Mouse (Mus musculus) neutrophil, adult 59 days (primary cell): ENCODE data around the gene Eif3f. TPM values are rescaled to one million over a fixed set of nuclear protein-coding genes. Genes with fewer than 3 reads are reported as not detected.

Source experiments
- total RNA-seq, 2 experiments: library from RNA; stranded (reverse); gene quantifications; 1 replicate in 1 of 2; 2 replicates in 1 of 2; pipeline ENCODE4 v1.2.4; 2023

Eif3f gene
- 100 to 1,000 TPM; 106 to 125 TPM for total RNA-seq

DNA sequence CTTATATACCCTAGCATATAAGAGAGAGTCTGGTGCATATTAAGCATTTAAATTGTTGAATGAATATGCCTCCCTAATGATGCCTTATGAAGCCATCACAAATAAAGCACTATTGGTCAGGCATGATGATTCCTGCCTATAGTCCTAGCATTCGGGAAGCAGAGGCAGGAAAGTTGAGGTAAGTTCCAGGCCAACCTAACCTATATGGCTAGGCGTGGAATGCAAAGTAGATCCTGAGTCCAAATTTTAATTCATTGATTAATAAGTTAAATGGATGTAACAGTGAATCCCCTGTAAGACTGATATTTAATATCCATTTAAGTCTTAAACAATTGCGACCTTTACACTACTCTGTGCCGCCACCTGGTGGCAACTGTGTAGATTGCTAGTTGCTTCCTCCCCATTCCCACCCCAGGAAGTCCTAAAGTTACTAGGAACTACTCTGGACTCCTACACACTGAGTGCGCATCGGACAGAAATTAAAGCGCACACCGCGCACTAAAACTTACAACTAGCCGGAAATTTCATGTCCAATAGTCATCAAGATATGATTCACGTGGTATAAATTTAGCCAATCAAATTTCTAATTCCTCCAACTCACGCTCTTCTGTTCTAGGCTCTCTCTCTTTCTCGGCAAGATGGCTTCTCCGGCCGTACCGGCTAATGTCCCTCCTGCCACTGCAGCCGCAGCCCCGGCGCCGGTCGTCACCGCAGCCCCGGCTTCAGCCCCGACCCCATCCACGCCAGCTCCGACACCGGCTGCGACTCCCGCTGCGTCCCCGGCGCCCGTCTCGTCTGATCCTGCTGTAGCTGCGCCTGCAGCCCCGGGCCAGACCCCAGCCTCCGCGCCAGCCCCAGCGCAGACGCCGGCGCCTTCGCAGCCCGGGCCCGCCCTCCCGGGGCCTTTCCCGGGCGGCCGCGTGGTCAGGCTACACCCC, at the start of gene Eif3f:
TSS of gene Eif3f (plus strand) at position 624 of the 938 bp plus-strand sequence.

DNA sequence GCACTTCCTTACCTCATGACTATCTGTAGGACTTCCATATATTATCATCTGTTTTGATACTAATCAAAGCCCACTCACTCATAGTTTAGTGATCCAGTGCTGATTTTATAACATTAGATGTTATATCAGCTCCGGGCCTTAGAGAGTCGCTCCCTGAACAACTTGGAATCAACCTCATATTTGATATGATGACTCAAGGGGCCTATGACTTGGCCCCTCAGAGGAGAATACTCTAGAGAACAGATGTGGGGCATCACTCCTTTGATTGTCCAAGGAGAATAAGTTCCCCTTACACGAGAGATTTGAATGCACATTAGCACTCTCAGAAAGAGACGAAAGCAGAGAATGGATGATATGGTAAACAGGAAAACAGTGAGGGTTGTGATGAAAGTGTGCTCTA, 49.3 kb upstream of the Eif3f start, which contains the start of gene Olfr518:
TSS of gene Olfr518 (minus strand) at position 101 of the 400 bp plus-strand sequence.

DNA sequence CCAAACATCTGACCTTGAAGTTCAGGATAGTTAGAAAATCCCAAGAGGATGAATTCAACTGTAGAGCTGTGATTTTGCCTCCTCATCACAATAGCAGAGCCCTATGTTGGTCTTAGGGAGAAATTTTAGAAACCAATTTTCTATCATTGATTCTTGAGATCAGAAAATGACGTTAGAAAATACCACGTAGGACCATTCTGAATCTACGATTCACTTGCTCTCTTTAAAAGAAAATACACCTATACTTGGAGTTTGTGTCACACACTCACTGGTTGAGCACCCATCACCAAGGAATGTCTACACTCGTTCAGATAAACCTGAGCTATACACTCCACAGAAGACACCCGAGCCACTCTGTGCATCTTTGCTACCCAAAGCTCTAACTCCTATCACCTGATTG, 39.9 kb upstream of the Eif3f start, which contains the start of gene Olfr519:
TSS of gene Olfr519 (minus strand) at position 101 of the 400 bp plus-strand sequence.

DNA sequence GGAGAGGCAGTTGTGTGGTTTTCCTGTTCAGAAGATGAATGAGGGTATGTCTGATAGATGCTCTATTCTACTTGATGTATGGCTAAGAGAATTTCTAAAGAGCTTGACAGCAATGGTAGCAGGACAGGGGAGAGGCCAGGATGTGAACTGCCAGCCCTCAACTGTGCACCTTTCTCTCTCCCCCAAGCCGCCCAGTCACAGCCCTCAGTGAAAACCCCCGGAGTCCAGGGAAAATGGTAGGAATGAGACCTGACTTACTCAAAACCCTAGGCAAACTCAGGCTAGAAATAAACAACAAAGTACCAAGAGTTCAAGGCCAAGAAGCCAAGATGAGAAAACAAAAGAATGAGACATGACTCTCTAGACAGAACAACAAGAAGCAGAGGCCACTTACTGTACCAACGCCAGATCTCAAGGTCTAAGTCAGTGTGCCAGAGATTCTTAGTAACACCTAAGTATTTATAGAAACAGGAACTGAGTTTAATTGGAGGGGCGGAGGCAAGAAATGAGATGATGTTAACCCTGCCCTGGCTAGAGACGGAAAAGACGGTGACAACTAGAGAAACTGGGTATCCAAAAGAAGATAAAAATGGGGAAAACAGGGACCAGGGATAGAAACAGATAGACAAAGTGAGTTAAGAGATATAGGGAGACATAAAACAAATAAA, 4.4 kb upstream of the Eif3f start, which contains the start of gene Nlrp10:
TSS of gene Nlrp10 (minus strand) at position 453 of the 668 bp plus-strand sequence.

DNA sequence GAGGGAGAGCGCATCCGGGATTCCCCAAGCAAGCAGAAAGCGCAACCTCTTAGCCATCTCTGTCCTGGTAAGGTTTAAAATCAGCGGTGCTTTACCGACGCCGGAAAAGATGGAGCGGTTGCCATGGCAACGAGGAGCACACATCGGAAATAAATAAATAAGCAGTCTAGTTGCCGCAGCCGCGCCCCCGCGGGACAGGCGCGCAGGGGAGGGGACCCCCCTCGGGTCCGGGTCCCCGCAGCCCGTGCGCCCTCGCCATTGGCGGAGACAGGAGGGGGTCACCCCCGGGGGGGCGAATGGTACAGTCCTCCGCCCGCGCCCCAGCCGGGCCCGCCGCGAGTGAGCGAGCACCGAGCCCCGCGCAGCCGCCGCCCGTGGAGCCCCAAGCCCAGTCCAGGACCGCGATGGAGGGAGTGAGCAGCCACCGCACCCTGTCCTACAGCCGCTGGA, 16.1 kb downstream of the Eif3f start, which contains the start of gene Tub:
TSS of gene Tub (plus strand) at position 27 of the 450 bp plus-strand sequence.

Other genes starting within 250 kb of the Eif3f start
- not detected for gene Olfr512, start 221.1 kb upstream of the Eif3f start, total RNA-seq
- gene Olfr513, start 183.4 kb upstream of the Eif3f start, total RNA-seq = not detected
- gene Olfr514, start 108.4 kb upstream of the Eif3f start, total RNA-seq = not detected
- not detected for gene Olfr516, start 83.9 kb upstream of the Eif3f start, total RNA-seq
- not detected for gene Olfr517, start 62.0 kb upstream of the Eif3f start, total RNA-seq
- not detected for gene Olfr518, start 49.4 kb upstream of the Eif3f start, total RNA-seq
- gene Olfr519, start 40.0 kb upstream of the Eif3f start, total RNA-seq = not detected
- gene Nlrp10, start 4.2 kb upstream of the Eif3f start, total RNA-seq = under 1 TPM; 0.20 to 0.42 TPM
- under 1 TPM in 1 of 2 experiments, not detected in 1; 0.24 TPM for gene Tub, start 15.9 kb downstream of the Eif3f start, total RNA-seq
- under 1 TPM; 0.60 to 0.66 TPM for gene Ric3, start 148.9 kb downstream of the Eif3f start, total RNA-seq
- gene Lmo1, start 240.8 kb downstream of the Eif3f start, total RNA-seq = 10 to 100 TPM; 21.1 to 22.6 TPM